Mouse (Mus musculus): Measurements from ENCODE around the gene Kif24.
"Not testable (repeated sequence)": the region's sequence is repeated elsewhere in the genome, so short reads cannot be mapped to it uniquely, and the experiment has no call there.

Kif24 gene

GRCm38 (mm10) chr4:41492951-41493350 lies 28.3 kb upstream of the Kif24 start:
- no peak for DNase-seq (ENCODE audit: low read depth)

- DNase-seq (ENCODE audit: low read depth): no peak
Observed at GRCm38 (mm10) chr4:41481601-41482017, 16.9 kb upstream of the Kif24 start.

- DNase-seq (ENCODE audit: low read depth): no peak
Observed at GRCm38 (mm10) chr4:41480254-41480653, 15.6 kb upstream of the Kif24 start.

DNA sequence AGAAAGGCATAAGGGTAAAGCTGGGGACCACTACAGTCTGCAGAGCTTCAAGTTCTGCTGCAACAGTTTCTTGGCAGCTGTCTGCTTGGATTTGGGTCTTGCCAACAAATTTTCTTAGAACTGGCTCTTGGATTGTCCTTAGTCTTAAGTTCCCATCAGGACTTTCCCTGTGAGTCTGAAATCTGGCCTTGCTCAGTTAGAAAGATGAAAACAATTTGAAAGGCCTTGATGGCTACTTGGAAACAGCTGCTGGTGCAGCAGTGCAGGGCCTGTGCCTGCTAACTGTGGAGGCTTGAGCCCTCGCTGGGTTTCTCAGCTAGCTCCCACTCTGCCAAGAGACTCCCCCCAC lies 14.7 kb upstream of the Kif24 start:
- DNase-seq (ENCODE audit: low read depth): no peak

GRCm38 (mm10) chr4:41478751-41479455 lies 14.2 kb upstream of the Kif24 start:
- DNase-seq (ENCODE audit: low read depth): no peak

DNA sequence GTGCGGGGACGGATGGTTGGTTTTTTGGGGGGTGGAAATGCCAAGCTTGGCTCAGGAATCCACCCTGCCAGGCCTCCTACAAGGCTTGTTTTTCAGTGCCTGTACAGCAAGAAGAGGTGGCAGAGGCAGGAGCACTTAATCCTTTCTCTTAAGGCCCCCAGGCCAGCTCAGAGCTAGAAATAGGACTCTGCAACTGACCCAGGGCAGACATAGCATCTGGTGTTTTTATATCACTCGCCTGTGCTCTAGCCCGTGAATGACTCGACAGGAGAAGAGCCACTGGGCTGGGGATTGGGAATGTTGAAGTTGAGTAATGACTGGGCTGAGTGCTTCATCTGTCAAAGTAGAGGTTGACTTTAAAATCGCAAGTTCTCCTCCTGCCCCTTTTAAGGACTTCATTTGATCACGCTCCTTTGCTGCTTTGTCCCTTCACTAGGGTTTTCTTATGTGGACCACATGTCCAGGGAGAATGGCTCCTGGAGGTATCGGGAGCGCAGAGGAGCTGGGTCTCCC lies 13.0 kb upstream of the Kif24 start:
- no peak for DNase-seq (ENCODE audit: low read depth)

GRCm38 (mm10) chr4:41471384-41471689 lies 6.7 kb upstream of the Kif24 start:
- DNase-seq (ENCODE audit: low read depth): no peak

GRCm38 (mm10) chr4:41470684-41471383 lies 6.1 kb upstream of the Kif24 start:
- no peak for DNase-seq (ENCODE audit: low read depth)

GRCm38 (mm10) chr4:41470051-41470683 lies 5.5 kb upstream of the Kif24 start:
- DNase-seq (ENCODE audit: low read depth): no peak

GRCm38 (mm10) chr4:41469199-41469598 lies 4.5 kb upstream of the Kif24 start:
- DNase-seq (ENCODE audit: low read depth): no peak

- DNase-seq (ENCODE audit: low read depth): no peak
Observed at GRCm38 (mm10) chr4:41468396-41469080, 3.9 kb upstream of the Kif24 start.

DNA sequence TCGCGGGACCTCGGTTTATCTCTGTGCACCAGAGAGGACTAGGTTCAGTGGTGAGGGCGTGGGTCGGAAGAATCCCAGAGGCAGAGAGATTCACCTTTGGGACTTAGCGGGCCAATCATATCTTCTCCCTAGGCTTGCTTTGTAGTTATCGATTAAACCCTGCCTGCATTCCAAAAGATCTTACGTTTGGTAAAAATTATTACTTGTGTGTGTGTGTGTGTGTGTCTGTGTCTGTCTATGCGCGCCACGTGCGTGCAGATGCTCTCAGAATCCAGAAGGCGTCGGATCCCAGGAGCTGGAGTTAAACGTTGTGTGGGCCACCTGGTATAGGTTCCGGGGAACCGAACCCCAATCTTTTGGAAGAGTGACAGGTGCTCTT lies 589 bp upstream of the Kif24 start:
- no peak for DNase-seq (ENCODE audit: low read depth)

DNA sequence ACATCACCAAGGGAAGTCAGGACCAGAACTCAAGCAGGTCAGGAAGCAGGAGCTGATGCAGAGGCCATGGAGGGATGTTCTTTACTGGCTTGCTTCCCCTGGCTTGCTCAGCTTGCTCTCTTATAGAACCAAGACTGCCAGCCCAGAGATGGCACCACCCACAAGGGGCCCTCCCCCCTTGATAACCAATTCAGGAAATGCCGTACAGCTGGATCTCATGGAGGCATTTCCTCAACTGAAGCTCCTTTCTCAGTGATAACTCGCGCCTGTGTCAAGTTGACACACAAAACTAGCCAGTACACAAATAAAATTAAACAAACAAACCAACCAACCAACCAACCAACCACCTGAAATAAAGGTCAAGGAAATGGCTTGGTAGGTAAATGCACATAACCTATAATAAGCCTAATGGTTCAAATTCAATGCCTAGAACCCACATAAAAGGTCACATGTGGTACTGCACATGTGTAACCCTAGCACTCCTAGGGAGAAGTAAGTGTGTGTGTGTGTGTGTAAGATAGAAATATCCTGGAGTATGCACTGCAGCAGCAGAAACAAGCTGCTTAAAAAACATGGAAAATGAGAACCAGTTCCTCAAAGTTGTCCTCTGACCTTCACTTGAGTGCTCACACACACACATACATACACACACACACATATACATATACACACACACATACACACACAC lies 1.5 kb downstream of the Kif24 start:
- not testable (repeated sequence) for DNase-seq (ENCODE audit: low read depth)

DNA sequence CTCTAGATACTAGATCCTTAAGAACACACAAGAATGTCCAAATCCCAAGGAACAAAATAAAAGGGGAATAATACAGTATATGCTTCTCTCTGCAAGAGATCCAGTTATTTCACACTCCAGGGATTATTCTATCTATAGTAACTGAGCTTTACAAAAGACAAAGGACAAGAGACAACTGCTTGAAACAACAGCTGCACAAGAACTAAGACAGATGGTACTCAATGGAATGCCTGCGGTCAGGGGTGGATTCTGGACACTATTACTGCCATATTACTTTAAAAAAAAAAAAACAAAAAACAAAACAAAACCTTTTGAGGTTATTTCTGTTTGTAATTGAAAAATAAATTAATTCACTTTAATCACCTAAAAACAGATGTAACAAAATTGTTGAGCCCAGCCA lies 4.0 kb downstream of the Kif24 start:
- DNase-seq (ENCODE audit: low read depth): no peak

GRCm38 (mm10) chr4:41447595-41447994 lies 17.1 kb downstream of the Kif24 start:
- DNase-seq (ENCODE audit: low read depth): no peak

DNA sequence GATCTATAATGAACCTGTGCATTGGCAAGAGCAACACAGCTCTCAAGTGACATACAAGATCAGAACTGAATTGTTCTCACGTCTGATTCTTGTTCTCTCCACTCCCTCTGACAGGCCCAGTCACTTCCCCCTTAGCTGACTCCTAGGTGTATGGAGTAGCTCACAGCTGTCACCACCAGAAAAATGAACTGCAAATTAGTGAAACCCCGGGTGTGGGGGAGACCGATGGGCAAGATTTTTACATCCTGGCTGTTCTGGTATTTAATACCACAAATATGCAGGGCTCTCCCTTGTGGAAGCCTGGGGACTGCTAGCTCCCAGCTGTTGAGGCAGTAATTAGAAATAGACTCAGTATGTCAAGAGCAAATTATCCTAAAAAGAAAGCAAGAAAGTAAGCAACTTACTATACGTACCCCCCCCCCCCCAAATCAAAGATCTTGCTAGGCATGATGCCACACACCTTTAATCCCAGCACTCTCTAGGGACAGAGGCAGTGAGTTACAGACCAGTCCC lies 21.8 kb downstream of the Kif24 start:
- no peak for DNase-seq (ENCODE audit: low read depth)

- DNase-seq (ENCODE audit: low read depth): no peak
Observed at GRCm38 (mm10) chr4:41438931-41439330, 25.8 kb downstream of the Kif24 start.

DNA sequence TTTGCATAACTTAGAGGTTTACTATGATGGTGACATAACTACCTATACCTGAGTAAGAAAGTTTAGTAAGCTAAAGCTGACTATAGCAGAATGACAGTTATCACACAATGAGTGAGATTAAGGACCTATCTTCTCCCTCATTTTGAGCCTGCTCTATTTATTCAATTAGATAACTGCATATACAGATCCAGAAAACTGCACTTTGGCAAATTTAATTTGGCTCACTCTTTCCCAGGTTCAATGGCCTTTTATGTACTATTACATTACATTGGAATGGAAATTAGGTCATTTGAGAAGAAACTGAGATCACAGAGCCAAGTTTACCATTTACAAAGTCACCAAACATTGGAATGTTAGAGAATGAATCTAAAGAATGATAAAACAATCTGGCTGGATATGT lies 47.7 kb downstream of the Kif24 start:
- DNase-seq (ENCODE audit: low read depth): no peak

DNA sequence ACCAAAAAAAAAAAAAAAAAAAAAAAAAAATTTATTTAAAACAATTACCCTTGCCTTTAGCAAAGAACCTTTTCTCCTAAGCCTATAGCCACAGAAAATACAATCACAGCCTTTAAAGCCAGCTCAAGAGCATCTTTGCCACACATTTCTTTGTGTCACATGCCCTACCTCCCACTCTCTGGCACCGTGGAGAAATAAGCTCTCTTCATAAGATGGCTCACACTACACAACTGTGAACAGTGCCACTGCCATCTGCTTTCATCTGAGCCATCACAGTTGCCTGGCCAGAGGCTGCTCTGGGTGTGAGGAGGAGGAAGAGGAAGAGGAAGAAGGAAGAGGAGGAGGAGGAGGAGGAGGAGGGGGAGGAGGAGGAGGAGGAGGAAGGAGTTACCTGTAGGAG lies 55.3 kb downstream of the Kif24 start:
- DNase-seq (ENCODE audit: low read depth): no peak

DNA sequence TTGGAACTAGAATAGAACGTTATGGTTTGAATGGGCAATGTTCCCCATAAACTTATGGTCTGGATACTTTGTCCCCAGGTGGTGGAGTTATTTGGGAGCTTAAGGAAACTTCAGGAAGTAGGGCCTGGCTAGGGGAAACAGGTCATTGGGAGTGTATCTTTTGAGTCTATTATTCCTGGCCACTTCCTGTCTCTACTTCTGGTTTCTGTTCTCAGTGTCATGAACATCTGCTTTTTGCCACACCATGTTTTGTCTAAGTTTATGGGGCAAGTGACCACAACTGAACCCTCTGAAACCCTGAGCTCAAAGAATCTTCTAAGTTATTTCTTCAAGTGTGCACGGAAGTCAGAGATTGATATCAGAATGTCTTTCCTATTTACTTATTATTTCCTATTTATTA lies 57.3 kb downstream of the Kif24 start:
- no peak for DNase-seq (ENCODE audit: low read depth)

GRCm38 (mm10) chr4:41406597-41406996 lies 58.1 kb downstream of the Kif24 start:
- no peak for DNase-seq (ENCODE audit: low read depth)

GRCm38 (mm10) chr4:41401573-41401972 lies 63.1 kb downstream of the Kif24 start:
- DNase-seq (ENCODE audit: low read depth): no peak

Measured in c-Kit-positive CD71-positive TER-119-negative erythroid progenitor cells, embryonic 14.5 days (primary cell).